Mouse (Mus musculus) midbrain, postnatal 0 days (tissue): ENCODE results near the gene Clasp1. TPM values are rescaled to one million over a fixed set of nuclear protein-coding genes. Genes with fewer than 3 reads are reported as not detected.
A peak's percentile ranks its signal among the peaks of the same experiment; 100 is the strongest.

Experiments
- ATAC-seq: fragments of 200-750 bp; cut with Nextera tagmentation; 2 replicates; pipeline ENCODE4 v1.8.0; 2017; ENCODE audit warnings: moderate number of reproducible peaks, mild to moderate bottlenecking, moderate TSS enrichment, moderate library complexity; ENCODE audit not compliant: low FRiP score
- DNase-seq: peaks from one replicate; pipeline ENCODE4 v3.0.0-alpha.2; 2015; ENCODE audit warnings: low spot score
- H3K27ac ChIP-seq: fragments of 300-500 bp; sonication (generic); 2 replicates; pipeline ENCODE4 v1.5.1; 2014; ENCODE audit warnings: low read depth, mild to moderate bottlenecking, low read length, mixed read lengths
- H3K27me3 ChIP-seq: fragments of 300-500 bp; sonication (generic); 2 replicates; pipeline ENCODE4 v1.6.1; 2014; ENCODE audit warnings: low read length, control low read depth, mixed read lengths; ENCODE audit not compliant: insufficient read depth
- H3K36me3 ChIP-seq: fragments of 300-500 bp; sonication (generic); 2 replicates; pipeline ENCODE4 v1.6.1; 2014; ENCODE audit warnings: low read length, control low read depth, mixed read lengths; ENCODE audit not compliant: insufficient read depth
- H3K4me1 ChIP-seq: fragments of 300-500 bp; sonication (generic); 2 replicates; pipeline ENCODE4 v1.6.1; 2014; ENCODE audit warnings: mild to moderate bottlenecking, control low read depth, antibody characterized with exemption, low read length, mixed read lengths; ENCODE audit not compliant: insufficient read depth
- H3K4me2 ChIP-seq: fragments of 300-500 bp; sonication (generic); 2 replicates; pipeline ENCODE4 v1.6.1; 2014; ENCODE audit warnings: low read depth, mild to moderate bottlenecking, low read length, mixed read lengths; ENCODE audit not compliant: poor library complexity, severe bottlenecking
- H3K4me3 ChIP-seq: fragments of 300-500 bp; sonication (generic); 2 replicates; pipeline ENCODE4 v1.5.1; 2014; ENCODE audit warnings: low read depth, mild to moderate bottlenecking, low read length, moderate library complexity
- H3K9ac ChIP-seq: fragments of 300-500 bp; sonication (generic); replicated peaks from 2 replicates; pipeline ENCODE4 v1.6.1; 2014; ENCODE audit warnings: mild to moderate bottlenecking, low read length, moderate library complexity, mixed read lengths; ENCODE audit not compliant: poor library complexity, severe bottlenecking
- H3K9me3 ChIP-seq: fragments of 300-500 bp; sonication (generic); 2 replicates; pipeline ENCODE4 v1.6.1; 2016; ENCODE audit warnings: low read length, control low read depth
- CTCF ChIP-seq: IDR thresholded peaks from 2 replicates; pipeline ENCODE4 v1.5.1; 2016; ENCODE audit warnings: antibody characterized with exemption, mild to moderate bottlenecking
- WGBS: fragments of 180-500 bp; shearing (Covaris S2); extraction: QIAGEN DNeasy Blood & Tissue Kit; methylation state at CpG from one replicate; pipeline ENCODE4 v1.1.7; 2014; 5-methylcytosine and 5-hydroxymethylcytosine counted together
- polyA plus RNA-seq: library from polyadenylated mRNA; unstranded; fragments of >200 nt; fragmentation: Nextera tagmentation; extraction: Ambion mirVana; gene quantifications from 2 replicates; pipeline ENCODE4 v1.2.1, GENCODE M21; 2015
- total RNA-seq: library from RNA; depleted of rRNA; stranded (reverse); fragments of >200 nt; gene quantifications from 2 replicates; pipeline ENCODE4 v1.2.3, GENCODE M21; 2014

Gene Clasp1
- total and polyA plus RNA-seq, 2 experiments from 2014 or later: 75.9 to 141 TPM

DNA sequence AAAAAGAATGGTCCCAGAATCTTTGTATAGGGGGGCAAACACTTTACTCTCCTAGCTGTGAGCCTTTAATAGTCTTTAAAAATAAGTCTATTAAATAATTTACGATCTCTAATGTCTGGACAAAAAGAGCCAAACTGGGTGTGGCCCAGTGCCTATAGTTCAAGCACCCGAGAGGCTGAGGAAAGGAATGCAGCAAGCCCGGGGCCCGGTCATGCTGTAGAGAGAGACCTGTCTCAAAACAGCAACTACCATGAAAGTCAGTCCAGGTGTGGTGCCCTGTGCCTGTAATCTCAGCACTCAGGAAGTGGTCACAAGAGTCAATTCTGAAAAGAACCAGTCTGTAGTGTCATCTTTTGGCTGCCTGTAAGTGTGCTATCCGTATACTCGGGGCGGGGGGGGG lies 127.4 kb downstream of the Clasp1 start:
- peaks cover 47% of the 10 kb centered on the region for H3K36me3 ChIP-seq

DNA sequence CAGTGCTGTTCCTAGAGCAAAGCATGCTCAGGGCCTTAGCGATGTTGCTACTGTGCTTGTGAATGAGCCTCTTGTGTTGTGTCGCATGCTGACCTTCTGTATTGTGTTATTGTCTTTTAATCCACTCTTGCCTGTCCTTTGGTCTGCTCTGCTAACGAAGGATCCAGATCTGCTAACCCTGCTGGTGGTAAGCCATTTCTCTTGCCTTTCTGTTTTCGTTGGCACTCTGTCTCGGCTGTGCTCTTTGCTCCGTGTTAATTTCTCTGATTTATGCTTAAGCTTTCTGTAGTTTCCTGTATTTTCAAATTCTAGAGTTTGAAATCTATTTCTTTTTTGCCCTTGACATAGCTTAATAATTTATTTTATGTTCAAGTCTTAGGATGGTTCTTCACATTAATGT lies 134.3 kb downstream of the Clasp1 start:
- no peak overlapping the region for H3K9ac ChIP-seq
- H3K4me1 ChIP-seq: no peaks in the 10 kb centered on the region
- TF ChIP-seq CTCF: no peak
- no peaks in the 10 kb centered on the region for H3K9me3 ChIP-seq
- no peaks in the 10 kb centered on the region for H3K27me3 ChIP-seq
- no peak overlapping the region for H3K4me3 ChIP-seq
- 71% methylated on average over 6 of the region's 6 CpGs for WGBS
- H3K4me2 ChIP-seq: no peak overlapping the region
- no peak for ATAC-seq
- H3K36me3 ChIP-seq: peaks cover 34% of the 10 kb centered on the region
- no peak for DNase-seq
- H3K27ac ChIP-seq: no peak overlapping the region

More for the DNA sequence above, 127.4 kb downstream of the Clasp1 start:
- ATAC-seq (no peak), DNase-seq (no peak)
- WGBS: 86% methylated on average over 7 of the region's 7 CpGs
- no peak for TF ChIP-seq CTCF
- Histone ChIP-seq H3K4me1 (no peaks in the 10 kb centered on the region), H3K9ac (no peak overlapping the region), H3K27me3 (no peaks in the 10 kb centered on the region), H3K4me3 (no peak overlapping the region), H3K4me2 (no peak overlapping the region), H3K9me3 (no peaks in the 10 kb centered on the region), H3K27ac (no peak overlapping the region)

DNA sequence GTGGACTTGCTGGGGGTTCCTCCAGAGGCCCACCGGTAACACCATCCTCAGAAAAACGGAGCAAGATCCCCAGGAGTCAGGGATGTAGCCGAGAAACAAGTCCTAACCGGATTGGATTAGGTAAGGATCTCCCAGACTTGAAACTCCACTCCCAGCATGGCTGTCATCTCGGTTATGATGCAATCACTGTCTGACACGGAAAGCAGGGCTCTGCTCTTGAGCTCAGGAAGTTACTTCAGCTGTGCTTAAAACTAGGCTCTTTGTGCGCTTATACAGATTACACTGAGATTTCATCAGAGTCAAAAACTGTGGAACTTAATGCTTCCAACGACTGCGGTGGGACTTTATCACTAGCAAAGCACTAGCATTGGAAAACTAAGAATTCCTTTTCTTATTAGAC lies 136.5 kb downstream of the Clasp1 start:
- no peak for TF ChIP-seq CTCF
- Histone ChIP-seq H3K36me3 (peaks cover 32% of the 10 kb centered on the region), H3K27ac (no peak overlapping the region), H3K9me3 (no peaks in the 10 kb centered on the region), H3K27me3 (no peaks in the 10 kb centered on the region), H3K9ac (no peak overlapping the region), H3K4me1 (no peaks in the 10 kb centered on the region), H3K4me2 (no peak overlapping the region), H3K4me3 (no peak overlapping the region)
- DNase-seq (no peak), ATAC-seq (no peak)
- WGBS: 87% methylated on average over 9 of the region's 9 CpGs

DNA sequence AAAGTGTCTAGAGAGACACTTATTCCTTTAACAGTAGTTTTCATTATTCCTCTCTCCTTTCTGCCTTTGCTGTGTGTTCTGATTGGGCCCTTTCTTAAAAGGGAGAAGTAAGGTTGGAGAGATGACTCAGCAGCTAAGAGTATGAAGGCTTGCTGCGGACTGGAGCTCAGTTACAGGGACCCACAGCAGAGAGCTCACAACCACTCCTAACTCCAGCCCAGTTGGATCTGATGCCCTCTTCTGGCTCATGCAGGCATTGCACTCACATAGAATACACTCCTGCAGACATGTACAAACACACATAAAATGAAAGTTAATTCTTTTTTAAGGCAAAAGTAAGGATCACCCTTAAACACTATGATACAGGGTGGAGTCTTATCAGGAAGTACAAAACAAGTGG lies 140.4 kb downstream of the Clasp1 start:
- H3K9me3 ChIP-seq: no peaks in the 10 kb centered on the region
- no peak overlapping the region for H3K4me3 ChIP-seq
- 100% methylated on average over 1 of the region's 1 CpGs for WGBS
- H3K9ac ChIP-seq: no peak overlapping the region
- DNase-seq (no peak), ATAC-seq (no peak)
- H3K4me1 ChIP-seq: no peaks in the 10 kb centered on the region
- H3K4me2 ChIP-seq: no peak overlapping the region
- TF ChIP-seq CTCF: peak; percentile 47
- no peak overlapping the region for H3K27ac ChIP-seq
- peaks cover 33% of the 10 kb centered on the region for H3K36me3 ChIP-seq
- H3K27me3 ChIP-seq: no peaks in the 10 kb centered on the region

DNA sequence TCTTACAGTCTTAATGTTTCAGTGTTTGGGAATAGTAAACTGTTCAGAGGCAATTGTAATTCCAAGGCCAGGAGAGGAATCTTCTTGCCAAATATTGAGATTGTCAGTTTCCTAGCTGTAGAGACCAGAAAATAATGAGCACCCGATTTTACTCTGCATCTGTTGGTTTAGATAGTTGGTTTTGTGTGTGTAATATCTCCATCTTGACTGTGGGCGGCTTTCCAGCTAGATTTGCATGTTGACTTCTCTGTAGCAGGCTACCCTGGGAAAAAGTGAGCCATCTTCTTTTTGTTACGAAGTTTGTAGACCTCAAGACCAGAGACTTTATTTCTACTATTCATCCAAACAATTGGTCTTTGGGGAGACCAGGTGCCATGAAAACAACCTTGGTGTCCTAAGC lies 142.4 kb downstream of the Clasp1 start:
- Histone ChIP-seq H3K9me3 (no peaks in the 10 kb centered on the region), H3K36me3 (peaks cover 44% of the 10 kb centered on the region), H3K4me1 (no peaks in the 10 kb centered on the region), H3K4me2 (no peak overlapping the region), H3K27me3 (no peaks in the 10 kb centered on the region), H3K27ac (no peak overlapping the region), H3K4me3 (no peak overlapping the region), H3K9ac (no peak overlapping the region)
- TF ChIP-seq CTCF: no peak
- DNase-seq (no peak), ATAC-seq (no peak)
- 90% methylated on average over 3 of the region's 3 CpGs for WGBS

DNA sequence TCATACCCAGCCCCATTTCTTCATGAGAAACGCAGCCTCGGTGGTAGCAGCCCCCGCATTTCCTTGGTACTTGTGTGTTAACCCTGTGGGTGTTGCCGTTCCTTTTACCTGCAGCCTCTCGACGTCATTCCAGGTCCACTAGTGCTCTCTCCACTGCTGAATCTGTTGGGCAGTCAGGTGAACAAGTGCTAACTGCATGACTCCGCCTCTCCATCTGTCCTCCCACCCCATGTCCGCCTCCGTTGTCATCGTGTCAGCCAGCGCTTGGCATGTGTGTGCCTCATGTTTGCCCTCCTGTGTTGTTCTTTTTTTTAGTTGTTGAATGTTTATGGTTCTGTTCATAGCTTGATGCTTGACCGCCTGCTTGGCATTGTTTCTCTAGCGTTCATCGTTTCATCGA lies 147.2 kb downstream of the Clasp1 start:
- DNase-seq: peak; percentile 8
- Histone ChIP-seq H3K27me3 (no peaks in the 10 kb centered on the region), H3K36me3 (peaks cover 55% of the 10 kb centered on the region), H3K27ac (no peak overlapping the region), H3K4me1 (no peaks in the 10 kb centered on the region), H3K4me2 (no peak overlapping the region), H3K9me3 (no peaks in the 10 kb centered on the region), H3K9ac (no peak overlapping the region), H3K4me3 (no peak overlapping the region)
- TF ChIP-seq CTCF: no peak
- ATAC-seq: no peak
- WGBS: 95% methylated on average over 15 of the region's 15 CpGs
